Mouse (Mus musculus): ENCODE measurements around the gene Traf3ip2.

GRCm38 (mm10) chr10:39650316-39650715 is 37.6 kb downstream of the Traf3ip2 start:
- TF ChIP-seq CTCF (IDR thresholded peaks at IDR 0.05; ENCODE audit: control insufficient read depth, insufficient read depth, insufficient replicate concordance, low read depth, low read length): no peak
- no peak for TF ChIP-seq POLR2A (IDR thresholded peaks at IDR 0.05; ENCODE audit: control insufficient read depth, low read depth, low read length)
